8 mouse cellular contexts compared by ENCODE assay signal in the genomic region with DNA sequence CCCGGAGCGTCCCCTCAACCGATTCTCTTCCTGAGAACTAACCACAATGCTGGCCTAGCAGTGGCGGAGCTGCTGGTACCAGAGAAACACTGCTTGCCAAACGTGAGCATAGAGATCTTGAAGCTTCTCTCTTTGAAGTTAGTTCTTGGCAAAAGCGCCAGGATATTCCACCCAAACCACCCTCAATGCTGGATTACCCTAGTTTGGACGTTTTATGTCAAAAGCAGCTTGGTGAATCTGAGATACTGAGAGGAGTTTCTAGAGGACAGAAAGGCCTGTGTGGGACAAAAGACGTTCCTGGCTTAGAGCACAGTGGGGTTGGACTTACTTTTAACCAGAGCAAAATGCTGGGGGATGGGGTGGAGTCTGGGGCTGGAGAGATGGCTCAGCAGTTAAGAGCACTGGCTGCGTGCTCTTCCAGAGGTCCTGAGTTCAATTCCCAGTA. TPM values are rescaled to one million over a fixed set of nuclear protein-coding genes. Genes with fewer than 3 reads are reported as not detected.
DNase-seq lines count a peak whose midpoint lies in the region; ATAC-seq and TF ChIP-seq lines count a peak whose summit lies in the region.

No protein-coding gene starts in this region.

- peaks cover 4% of the 10 kb centered on the region; the same call in 1 of the 2 replicates for H3K4me1 ChIP-seq in neural tube, embryonic 11.5 days (ENCODE audit: control insufficient read depth, insufficient read depth, low read length)
- H3K4me1 ChIP-seq in hindbrain, embryonic 11.5 days (replicated peaks; ENCODE audit: control insufficient read depth, insufficient read depth, low read length) = no peaks in the 10 kb centered on the region
- H3K4me1 ChIP-seq in lung, postnatal 0 days (ENCODE audit: insufficient read depth, low read depth, low read length) = 0 out of 2 replicates have a peak, but pooled peaks cover 4% of the 10 kb centered on the region

- H3K9me3 ChIP-seq in neural tube, embryonic 11.5 days (ENCODE audit: control insufficient read depth, low read length) = no peaks in the 10 kb centered on the region
- no peaks in the 10 kb centered on the region for H3K9me3 ChIP-seq in hindbrain, embryonic 11.5 days (ENCODE audit: control insufficient read depth, low read length)
- H3K9me3 ChIP-seq in lung, postnatal 0 days (ENCODE audit: low read length) = no peaks in the 10 kb centered on the region

- H3K9ac ChIP-seq in neural tube, embryonic 11.5 days (ENCODE audit: low read length) = peak overlapping the region; percentile 74
- H3K9ac ChIP-seq in hindbrain, embryonic 11.5 days (ENCODE audit: low read depth, low read length) = peak overlapping the region; percentile 88
- peak overlapping the region; percentile 37; the same call in 1 of the 2 replicates for H3K9ac ChIP-seq in lung, postnatal 0 days (replicated peaks; ENCODE audit: low read depth)

- peak overlapping the region; percentile 71 for H3K4me3 ChIP-seq in neural tube, embryonic 11.5 days (ENCODE audit: low read depth, low read length)
- H3K4me3 ChIP-seq in hindbrain, embryonic 11.5 days (ENCODE audit: low read depth, low read length) = peak overlapping the region; percentile 74
- H3K4me3 ChIP-seq in lung, postnatal 0 days (ENCODE audit: low read depth, low read length) = peak overlapping the region; percentile 55

- DNase-seq in neural tube, embryonic 11.5 days (ENCODE audit: low spot score) = no peak
- DNase-seq in neural tube, embryonic 10.5 days (ENCODE audit: extremely low spot score, low spot score) = no peak
- DNase-seq in c-Kit-positive CD71-positive TER-119-positive erythroid progenitor cells, embryonic 14.5 days (ENCODE audit: low spot score) = peak; percentile 56
- DNase-seq in hindbrain, embryonic 11.5 days (ENCODE audit: low spot score) = no peak
- DNase-seq in lung, postnatal 0 days (ENCODE audit: low spot score) = peak; percentile 41
- no peak for DNase-seq in adrenal gland, adult (ENCODE audit: inconsistent age in 2 of 2, low spot score in 1 of 2)
- DNase-seq in adrenal gland, postnatal 4 days (ENCODE audit: low spot score in 2 of 2) = no peak
- no peak for DNase-seq in cerebellum, adult 8-10 months

- no peak; the same call in 1 of the 2 replicates for ATAC-seq in neural tube, embryonic 11.5 days (ENCODE audit: insufficient read depth, low FRiP score, low TSS enrichment)
- peak; percentile 21 for ATAC-seq in hindbrain, embryonic 11.5 days (ENCODE audit: low FRiP score)
- ATAC-seq in lung, postnatal 0 days = peak; percentile 16; the same call in 1 of the 2 replicates

- H3K36me3 ChIP-seq in neural tube, embryonic 11.5 days (ENCODE audit: control insufficient read depth, insufficient read depth, low read length) = no peaks in the 10 kb centered on the region
- no peaks in the 10 kb centered on the region for H3K36me3 ChIP-seq in hindbrain, embryonic 11.5 days (ENCODE audit: control insufficient read depth, insufficient read depth, low read length)
- no peaks in the 10 kb centered on the region for H3K36me3 ChIP-seq in lung, postnatal 0 days (ENCODE audit: insufficient read depth, low read length)

- TF ChIP-seq CTCF in lung, postnatal 0 days (IDR thresholded peaks at IDR 0.05) = no peak

- 6% methylated on average over 9 of the region's 9 CpGs for WGBS in neural tube, embryonic 11.5 days
- 2% methylated on average over 9 of the region's 9 CpGs for WGBS in hindbrain, embryonic 11.5 days
- 3% methylated on average over 9 of the region's 9 CpGs for WGBS in lung, postnatal 0 days

- H3K27ac ChIP-seq in neural tube, embryonic 11.5 days (ENCODE audit: low read depth, low read length) = 0 out of 2 replicates have a peak overlapping the region, but pooled peaks have one; percentile 53
- peak overlapping the region; percentile 81 for H3K27ac ChIP-seq in hindbrain, embryonic 11.5 days (ENCODE audit: low read depth, low read length)
- H3K27ac ChIP-seq in lung, postnatal 0 days (ENCODE audit: low read length) = peak overlapping the region; percentile 85

- peak overlapping the region; percentile 79 for H3K4me2 ChIP-seq in neural tube, embryonic 11.5 days (ENCODE audit: low read depth)
- H3K4me2 ChIP-seq in hindbrain, embryonic 11.5 days (replicated peaks; ENCODE audit: low read depth, low read length) = peak overlapping the region; percentile 72
- peak overlapping the region; percentile 85 for H3K4me2 ChIP-seq in lung, postnatal 0 days (replicated peaks; ENCODE audit: low read depth, low read length)

- no peaks in the 10 kb centered on the region for H3K27me3 ChIP-seq in neural tube, embryonic 11.5 days (ENCODE audit: control insufficient read depth, insufficient read depth, low read length)
- H3K27me3 ChIP-seq in hindbrain, embryonic 11.5 days (ENCODE audit: control insufficient read depth, insufficient read depth, low read length) = no peaks in the 10 kb centered on the region
- H3K27me3 ChIP-seq in lung, postnatal 0 days (replicated peaks; ENCODE audit: insufficient read depth, low read length) = no peaks in the 10 kb centered on the region

- TF ChIP-seq EP300 in lung, postnatal 0 days (IDR thresholded peaks at IDR 0.05) = no peak

RNA-seq across cellular contexts. Expression of a gene that starts 0.6 kb away (rescaled TPM):
- polyA plus RNA-seq in neural tube, embryonic 11.5 days (2014; fragmentation: Nextera tagmentation; extraction: Ambion mirVana) = 0.77 and 0.89 TPM in 2 replicates
- polyA plus RNA-seq in hindbrain, embryonic 11.5 days (2014; fragmentation: Nextera tagmentation; extraction: Ambion mirVana) = 1.0 and 1.1 TPM in 2 replicates
- 0.47 and 0.71 TPM in 2 replicates for polyA plus RNA-seq in lung, postnatal 0 days (2015; fragmentation: Nextera tagmentation; extraction: Ambion mirVana)
- total RNA-seq in adrenal gland, postnatal 4 days (2021) = 1 to 10 TPM; 2.5 to 3.0 TPM

RNA-seq across cellular contexts. Expression of a gene that starts 39.0 kb away (rescaled TPM):
- polyA plus RNA-seq in neural tube, embryonic 11.5 days (2014; fragmentation: Nextera tagmentation; extraction: Ambion mirVana) = 16.5 and 19.6 TPM in 2 replicates
- 18.7 and 23.0 TPM in 2 replicates for polyA plus RNA-seq in hindbrain, embryonic 11.5 days (2014; fragmentation: Nextera tagmentation; extraction: Ambion mirVana)
- polyA plus RNA-seq in lung, postnatal 0 days (2015; fragmentation: Nextera tagmentation; extraction: Ambion mirVana) = 3.8 and 4.0 TPM in 2 replicates
- 10 to 100 TPM; 10.8 to 13.0 TPM for total RNA-seq in adrenal gland, postnatal 4 days (2021)

RNA-seq across cellular contexts. Expression of a gene that starts 57.0 kb away (rescaled TPM):
- 2.0 and 2.2 TPM in 2 replicates for polyA plus RNA-seq in neural tube, embryonic 11.5 days (2014; fragmentation: Nextera tagmentation; extraction: Ambion mirVana)
- polyA plus RNA-seq in hindbrain, embryonic 11.5 days (2014; fragmentation: Nextera tagmentation; extraction: Ambion mirVana) = 1.5 and 1.6 TPM in 2 replicates
- polyA plus RNA-seq in lung, postnatal 0 days (2015; fragmentation: Nextera tagmentation; extraction: Ambion mirVana) = 16.0 and 21.5 TPM in 2 replicates
- 1 to 10 TPM; 6.8 to 7.4 TPM for total RNA-seq in adrenal gland, postnatal 4 days (2021)

Comparison
In these comparisons a context has a peak if more than half of its experiments do, and no peak if none do; other contexts are left out.
1. DNase-seq: peak in c-Kit-positive CD71-positive TER-119-positive erythroid progenitor cells, embryonic 14.5 days (single experiment) and lung, postnatal 0 days (single experiment); none in neural tube, embryonic 11.5 days (single experiment), neural tube, embryonic 10.5 days (single experiment), hindbrain, embryonic 11.5 days (single experiment), adrenal gland, adult (0 of 2), adrenal gland, postnatal 4 days (0 of 2) and cerebellum, adult 8-10 months (single experiment).
2. H3K9ac ChIP-seq: peak in every context shown above with its lines; median percentile 88 in hindbrain, embryonic 11.5 days; 74 in neural tube, embryonic 11.5 days; 37 in lung, postnatal 0 days.
3. Peak in every context shown above with its lines, with median percentiles within 50 percentile points of each other: H3K27ac ChIP-seq, H3K4me2 ChIP-seq and H3K4me3 ChIP-seq.